Mouse (Mus musculus) hindbrain, embryonic 15.5 days (tissue): ENCODE results near the gene Gm20388. TPM values are rescaled to one million over a fixed set of nuclear protein-coding genes. Genes with fewer than 3 reads are reported as not detected.

ENCODE experiments used
- ATAC-seq: fragments of 200-750 bp; cut with Nextera tagmentation; 2 replicates; pipeline ENCODE4 v1.8.0; 2017; ENCODE audit warnings: low read depth, moderate number of reproducible peaks, moderate TSS enrichment; ENCODE audit not compliant: low FRiP score
- H3K27ac ChIP-seq: fragments of 300-500 bp; sonication (generic); replicated peaks from 2 replicates; pipeline ENCODE4 v1.5.1; 2015; ENCODE audit warnings: mild to moderate bottlenecking, inconsistent platforms
- H3K27me3 ChIP-seq: fragments of 300-500 bp; sonication (generic); 2 replicates; pipeline ENCODE4 v1.6.1; 2015; ENCODE audit warnings: control low read depth, inconsistent platforms
- H3K36me3 ChIP-seq: fragments of 300-500 bp; sonication (generic); 2 replicates; pipeline ENCODE4 v1.6.1; 2015; ENCODE audit warnings: control low read depth, inconsistent platforms
- H3K4me1 ChIP-seq: fragments of 300-500 bp; sonication (generic); replicated peaks from 2 replicates; pipeline ENCODE4 v1.6.1; 2015; ENCODE audit warnings: control low read depth, inconsistent platforms
- H3K4me2 ChIP-seq: fragments of 300-500 bp; sonication (generic); 2 replicates; pipeline ENCODE4 v1.6.1; 2015; ENCODE audit warnings: moderate library complexity, mild to moderate bottlenecking, inconsistent platforms
- H3K4me3 ChIP-seq: fragments of 300-500 bp; sonication (generic); 2 replicates; pipeline ENCODE4 v1.5.1; 2015; ENCODE audit warnings: mild to moderate bottlenecking, inconsistent platforms
- H3K9ac ChIP-seq: fragments of 300-500 bp; sonication (generic); 2 replicates; pipeline ENCODE4 v1.6.1; 2015; ENCODE audit warnings: inconsistent platforms
- H3K9me3 ChIP-seq: fragments of 300-500 bp; sonication (generic); 2 replicates; pipeline ENCODE4 v1.6.1; 2016; ENCODE audit warnings: control low read depth, inconsistent platforms
- WGBS: fragments of 180-500 bp; shearing (Covaris S2); methylation state at CpG from one replicate; pipeline ENCODE4 v1.1.7; 2015; 5-methylcytosine and 5-hydroxymethylcytosine counted together
- polyA plus RNA-seq: library from polyadenylated mRNA; unstranded; fragments of >200 nt; fragmentation: Nextera tagmentation; extraction: Ambion mirVana; gene quantifications from 2 replicates; pipeline ENCODE4 v1.2.1, GENCODE M21; 2015

Gm20388 gene
- polyA plus RNA-seq, 1 experiment from 2014 or later: 5.4 TPM

DNA sequence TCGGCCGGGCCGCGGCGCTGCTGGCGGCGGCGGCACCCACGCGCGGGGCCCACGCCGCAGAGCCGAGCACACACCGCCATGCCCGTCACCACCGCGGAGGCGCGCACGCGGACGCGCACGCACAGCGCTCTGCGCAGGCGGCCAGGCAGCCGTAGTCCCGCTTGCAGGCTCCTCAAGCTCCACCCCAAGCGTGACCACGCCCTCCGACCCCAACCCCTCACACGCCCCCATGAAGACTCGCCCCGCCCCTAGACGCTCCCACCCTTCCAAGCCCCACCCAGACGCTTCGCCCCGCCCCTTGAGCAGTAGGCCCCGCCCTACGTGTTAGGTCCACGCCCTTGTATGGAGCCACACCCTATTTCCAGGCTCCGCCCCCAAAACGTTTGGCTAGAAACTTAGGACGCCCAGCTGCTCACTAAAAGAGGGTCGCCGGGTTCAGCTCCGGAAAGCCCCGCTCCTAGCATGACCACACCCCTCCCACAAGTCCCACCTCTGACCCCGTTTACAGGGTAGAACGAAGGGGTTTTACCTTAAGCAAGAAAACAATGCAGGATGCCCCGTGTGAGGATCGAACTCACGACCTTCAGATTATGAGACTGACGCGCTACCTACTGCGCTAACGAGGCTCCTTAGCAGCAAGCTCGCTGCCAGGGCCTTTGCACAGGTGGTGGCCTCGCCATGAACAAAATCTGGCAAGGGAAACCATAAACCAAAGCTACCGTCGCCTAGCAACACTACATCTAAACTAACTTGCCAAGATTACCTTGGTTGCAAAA lies 1668.2 kb downstream of the Gm20388 start, which contains the start of gene Fbxo31:
Gene Fbxo31 (minus strand): TSS at position 131 of the 776 bp plus-strand sequence.
- ATAC-seq: peak; percentile 91
- H3K9me3 ChIP-seq: no peaks in the 10 kb centered on the region
- no peaks in the 10 kb centered on the region for H3K36me3 ChIP-seq
- H3K27ac ChIP-seq: peak within 1 kb of the TSS; percentile 79
- under 1% methylated on average over 62 of the region's 63 CpGs for WGBS
- peak within 1 kb of the TSS; percentile 95 for H3K4me3 ChIP-seq
- H3K4me1 ChIP-seq: peaks cover 37% of the 10 kb centered on the region
- H3K27me3 ChIP-seq: 0 out of 2 replicates have a peak, but pooled peaks cover 3% of the 10 kb centered on the region
- peak within 1 kb of the TSS; percentile 91 for H3K4me2 ChIP-seq
- peak within 1 kb of the TSS; percentile 88 for H3K9ac ChIP-seq

DNA sequence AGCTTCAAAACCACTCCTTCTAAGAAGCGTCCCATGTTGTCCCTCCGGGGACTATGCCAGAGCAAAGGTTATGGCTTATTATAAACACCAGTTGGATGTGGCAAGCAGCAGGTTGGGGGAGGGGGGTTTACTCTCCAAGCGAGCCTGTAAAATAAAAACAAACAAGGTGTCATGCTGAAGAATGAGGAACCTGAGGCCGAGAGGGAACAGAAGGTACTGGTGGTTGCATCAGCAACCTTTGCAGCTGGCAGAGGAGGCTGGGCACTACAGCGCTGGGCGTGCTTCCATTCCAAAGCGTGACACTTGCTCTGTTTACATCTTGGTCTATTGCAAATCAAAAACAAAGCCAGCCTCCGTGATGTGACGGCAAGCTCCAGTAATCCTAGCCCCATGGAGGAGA lies 1669.8 kb downstream of the Gm20388 start:
- 44% methylated on average over 9 of the region's 9 CpGs for whole genome bisulfite sequencing
- no peak overlapping the region for H3K4me2 ChIP-seq
- 0 out of 2 replicates have a peak, but pooled peaks cover 3% of the 10 kb centered on the region for H3K27me3 ChIP-seq
- H3K9me3 ChIP-seq: no peaks in the 10 kb centered on the region
- H3K9ac ChIP-seq: no peak overlapping the region
- H3K4me1 ChIP-seq: peaks cover 33% of the 10 kb centered on the region
- H3K4me3 ChIP-seq: no peak overlapping the region
- no peaks in the 10 kb centered on the region for H3K36me3 ChIP-seq
- no peak for ATAC-seq
- no peak overlapping the region for H3K27ac ChIP-seq

DNA sequence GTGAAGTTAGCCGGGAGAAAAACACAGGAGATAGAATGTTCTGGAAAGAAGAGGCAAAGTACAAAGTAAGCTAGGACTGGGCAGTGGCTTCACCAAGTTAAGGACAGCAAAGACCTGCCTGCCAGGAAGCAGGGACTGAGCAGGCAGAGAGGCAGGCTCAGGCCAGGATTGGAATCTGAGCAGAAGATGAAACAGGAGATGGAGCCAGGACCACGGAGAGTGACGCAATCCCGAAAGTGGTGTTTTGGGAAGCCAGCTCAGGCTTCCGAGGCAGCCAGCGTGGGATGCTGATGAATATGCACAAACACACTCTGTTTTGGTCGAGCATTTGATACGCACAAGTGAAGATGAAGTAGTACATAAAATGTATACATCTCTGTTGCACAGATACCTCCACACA lies 1673.0 kb downstream of the Gm20388 start:
- H3K9ac ChIP-seq: no peak overlapping the region
- 0 out of 2 replicates have a peak, but pooled peaks cover 3% of the 10 kb centered on the region for H3K27me3 ChIP-seq
- no peaks in the 10 kb centered on the region for H3K9me3 ChIP-seq
- H3K27ac ChIP-seq: no peak overlapping the region
- no peaks in the 10 kb centered on the region for H3K36me3 ChIP-seq
- ATAC-seq: no peak
- H3K4me1 ChIP-seq: peaks cover 14% of the 10 kb centered on the region; the same call in 1 of the 2 replicates
- H3K4me2 ChIP-seq: no peak overlapping the region
- WGBS: 69% methylated on average over 8 of the region's 8 CpGs
- H3K4me3 ChIP-seq: no peak overlapping the region

DNA sequence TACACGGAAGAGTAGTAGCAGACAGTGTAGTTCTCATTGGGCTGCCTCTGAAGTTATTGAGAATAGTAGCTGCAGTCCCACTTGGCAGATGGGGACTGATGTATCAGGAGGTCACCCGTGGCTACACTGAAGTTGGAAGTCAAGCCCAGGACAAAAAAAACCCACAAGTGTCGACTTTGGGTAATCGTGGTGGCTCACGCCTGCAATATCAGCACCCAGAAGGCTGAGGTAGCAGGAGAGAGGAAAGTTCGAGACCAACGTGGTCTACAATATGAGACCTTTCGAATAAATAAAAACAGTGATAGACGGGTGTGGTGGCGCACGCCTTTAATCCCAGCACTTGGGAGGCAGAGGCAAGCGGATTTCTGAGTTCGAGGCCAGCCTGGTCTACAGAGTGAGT lies 1674.1 kb downstream of the Gm20388 start:
- H3K4me1 ChIP-seq: peaks cover 12% of the 10 kb centered on the region
- H3K36me3 ChIP-seq: no peaks in the 10 kb centered on the region
- H3K4me3 ChIP-seq: peak overlapping the region; percentile 59
- 0 out of 2 replicates have a peak, but pooled peaks cover 3% of the 10 kb centered on the region for H3K27me3 ChIP-seq
- ATAC-seq: no peak
- 43% methylated on average over 13 of the region's 13 CpGs for WGBS
- H3K9ac ChIP-seq: peak overlapping the region; percentile 71; the same call in 1 of the 2 replicates
- peak overlapping the region; percentile 63 for H3K4me2 ChIP-seq
- H3K9me3 ChIP-seq: no peaks in the 10 kb centered on the region
- H3K27ac ChIP-seq: no peak overlapping the region

DNA sequence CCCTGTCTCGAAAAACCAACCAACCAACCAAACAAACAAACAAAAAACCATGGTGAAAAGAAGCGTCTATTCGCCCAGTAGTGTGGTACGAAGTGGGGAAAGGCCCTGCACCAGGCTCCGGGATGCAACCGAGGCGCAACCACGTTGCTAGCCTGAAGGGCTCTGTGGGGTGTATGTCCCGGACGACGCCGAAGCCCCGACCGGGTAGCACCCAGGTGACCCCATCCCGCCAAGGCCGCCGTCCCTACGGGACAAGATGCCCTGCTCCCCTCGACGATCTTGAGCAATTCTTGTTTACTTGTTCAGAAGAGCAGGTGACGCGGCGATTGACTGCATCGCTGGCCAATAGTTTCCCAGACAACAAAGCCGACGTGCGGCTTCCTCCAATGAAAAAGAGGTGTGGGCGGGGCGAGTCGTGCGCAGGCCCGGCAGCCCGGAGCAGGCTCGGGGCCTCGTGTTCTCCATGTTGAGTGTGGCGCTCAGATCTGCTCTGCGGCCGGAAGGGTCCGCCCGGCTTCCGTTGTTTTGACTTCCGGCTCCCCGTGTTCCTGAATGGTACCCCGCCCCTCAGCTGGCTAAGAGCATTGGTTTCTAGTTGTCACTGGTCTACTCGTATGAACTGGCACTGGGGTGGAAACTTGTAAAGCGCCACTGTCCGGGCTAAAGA lies 1674.7 kb downstream of the Gm20388 start:
- Histone ChIP-seq H3K27me3 (0 out of 2 replicates have a peak, but pooled peaks cover 3% of the 10 kb centered on the region), H3K4me3 (peak overlapping the region; percentile 59), H3K36me3 (no peaks in the 10 kb centered on the region), H3K9ac (peak overlapping the region; percentile 71), H3K27ac (peak overlapping the region; percentile 74), H3K4me2 (peak overlapping the region; percentile 63), H3K9me3 (no peaks in the 10 kb centered on the region), H3K4me1 (peaks cover 14% of the 10 kb centered on the region)
- peak; percentile 95 for ATAC-seq
- 1% methylated on average over 47 of the region's 47 CpGs for WGBS

DNA sequence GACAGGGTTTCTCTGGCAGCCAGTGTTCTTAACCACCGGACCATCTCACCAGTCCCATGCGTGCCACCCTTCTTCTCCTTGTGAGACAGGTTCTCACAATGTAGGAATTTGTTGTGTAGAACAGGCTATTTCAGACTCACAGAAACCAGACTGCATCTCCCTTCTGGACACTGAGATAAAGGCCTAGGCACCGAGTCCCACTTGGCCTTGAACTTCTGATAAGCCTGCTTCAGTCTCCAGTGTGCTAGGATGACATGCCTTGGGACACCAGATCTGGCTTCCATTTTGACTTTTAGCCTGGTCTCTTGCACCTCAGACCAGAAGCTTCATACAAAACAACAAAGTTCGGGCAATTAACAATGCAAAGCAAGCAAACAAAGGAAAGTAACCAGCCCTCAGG lies 1678.1 kb downstream of the Gm20388 start:
- WGBS: 85% methylated on average over 4 of the region's 4 CpGs
- Histone ChIP-seq H3K9ac (no peak overlapping the region), H3K27ac (no peak overlapping the region), H3K9me3 (no peaks in the 10 kb centered on the region), H3K36me3 (no peaks in the 10 kb centered on the region), H3K4me3 (no peak overlapping the region), H3K27me3 (0 out of 2 replicates have a peak, but pooled peaks cover under 1% of the 10 kb centered on the region), H3K4me2 (no peak overlapping the region), H3K4me1 (peaks cover 38% of the 10 kb centered on the region)
- ATAC-seq: no peak

DNA sequence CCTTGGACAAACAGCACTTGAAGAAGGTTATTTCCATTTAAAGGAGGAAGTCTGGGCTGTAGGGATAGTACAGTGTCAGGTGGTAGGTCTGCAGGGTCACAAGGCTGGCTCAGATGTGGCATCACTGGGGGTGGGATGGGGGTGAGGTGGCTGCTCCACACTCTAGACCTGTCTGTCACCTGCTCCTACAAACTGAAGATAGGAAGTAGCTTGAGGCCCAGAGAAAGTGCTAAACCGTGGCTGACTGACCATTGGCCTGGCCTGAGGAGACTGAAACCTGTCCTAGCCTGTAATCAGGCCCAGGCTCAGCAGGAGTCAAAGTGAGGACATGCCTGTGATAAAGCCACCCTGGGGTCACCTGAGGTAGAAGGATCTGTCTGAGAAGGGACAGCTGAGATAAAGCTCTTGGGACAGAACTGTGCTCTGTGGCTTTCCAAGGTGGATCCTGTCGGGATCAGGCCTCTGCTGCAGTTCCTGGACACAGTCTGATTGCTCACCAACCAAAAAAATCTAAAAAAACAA lies 1678.6 kb downstream of the Gm20388 start:
- peaks cover 38% of the 10 kb centered on the region for H3K4me1 ChIP-seq
- peak overlapping the region; percentile 84 for H3K27ac ChIP-seq
- WGBS: 53% methylated on average over 2 of the region's 2 CpGs
- ATAC-seq: no peak
- H3K4me2 ChIP-seq: peak overlapping the region; percentile 87
- no peaks in the 10 kb centered on the region; the same call in 1 of the 2 replicates for H3K36me3 ChIP-seq
- H3K9me3 ChIP-seq: no peaks in the 10 kb centered on the region
- no peak overlapping the region for H3K9ac ChIP-seq
- no peak overlapping the region for H3K4me3 ChIP-seq
- no peaks in the 10 kb centered on the region for H3K27me3 ChIP-seq

DNA sequence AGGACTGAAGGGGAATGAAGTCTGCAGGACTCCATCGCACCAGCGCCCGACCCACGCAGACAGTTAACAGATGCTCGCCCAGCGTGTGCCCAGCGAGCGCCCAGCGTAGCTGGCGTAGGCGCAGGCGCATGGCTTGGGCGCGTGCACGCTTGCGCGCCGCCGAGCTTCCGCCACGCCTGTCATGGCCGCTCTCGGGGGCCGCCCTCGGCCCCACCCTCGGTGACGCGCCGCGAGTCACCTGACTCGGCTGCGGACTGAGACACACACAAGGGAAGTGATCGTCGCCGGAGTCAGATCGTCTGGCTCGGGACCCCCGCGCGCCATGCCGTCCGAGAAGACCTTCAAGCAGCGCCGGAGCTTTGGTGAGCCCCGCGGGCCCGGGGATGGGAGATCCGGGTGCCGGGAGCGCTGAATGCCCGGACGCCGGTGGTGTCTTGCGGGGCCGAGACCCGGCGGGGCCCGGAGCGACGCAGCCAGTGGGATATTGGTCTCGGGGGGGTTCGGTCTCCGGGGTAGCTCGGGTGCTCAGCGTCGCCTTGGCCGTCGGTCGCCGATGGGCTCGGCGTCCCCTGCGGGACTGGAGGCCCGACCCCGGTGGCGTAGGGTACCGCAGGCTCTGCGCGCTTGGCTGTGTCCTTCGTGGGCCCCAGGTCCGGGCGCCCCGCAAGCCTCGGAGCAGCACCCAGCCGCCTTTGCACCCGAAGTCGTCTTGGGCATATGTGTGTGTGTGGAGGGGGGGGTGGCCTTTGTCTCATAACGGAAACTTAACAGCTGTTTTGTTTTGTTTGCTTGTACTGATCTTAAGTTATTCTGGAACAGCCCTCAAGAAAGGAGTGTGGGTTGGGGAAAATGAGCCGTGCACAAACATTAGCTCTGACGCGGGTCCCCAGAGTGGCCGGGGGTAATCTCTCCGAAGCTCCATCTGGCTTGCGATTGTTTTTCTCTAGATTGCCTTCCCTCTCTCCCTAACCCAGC lies 1679.8 kb downstream of the Gm20388 start, which contains the start of gene Map1lc3b:
Gene Map1lc3b (plus strand): TSS at position 159 of the 975 bp plus-strand sequence.
- H3K9ac ChIP-seq: peak within 1 kb of the TSS; percentile 85
- peak; percentile 86 for ATAC-seq
- peaks cover 10% of the 10 kb centered on the region for H3K36me3 ChIP-seq
- no peaks in the 10 kb centered on the region for H3K9me3 ChIP-seq
- H3K27me3 ChIP-seq: no peaks in the 10 kb centered on the region
- under 1% methylated on average over 93 of the region's 94 CpGs for WGBS
- H3K4me2 ChIP-seq: peak within 1 kb of the TSS; percentile 87
- H3K27ac ChIP-seq: peak within 1 kb of the TSS; percentile 84
- peak within 1 kb of the TSS; percentile 88 for H3K4me3 ChIP-seq
- H3K4me1 ChIP-seq: peaks cover 33% of the 10 kb centered on the region

DNA sequence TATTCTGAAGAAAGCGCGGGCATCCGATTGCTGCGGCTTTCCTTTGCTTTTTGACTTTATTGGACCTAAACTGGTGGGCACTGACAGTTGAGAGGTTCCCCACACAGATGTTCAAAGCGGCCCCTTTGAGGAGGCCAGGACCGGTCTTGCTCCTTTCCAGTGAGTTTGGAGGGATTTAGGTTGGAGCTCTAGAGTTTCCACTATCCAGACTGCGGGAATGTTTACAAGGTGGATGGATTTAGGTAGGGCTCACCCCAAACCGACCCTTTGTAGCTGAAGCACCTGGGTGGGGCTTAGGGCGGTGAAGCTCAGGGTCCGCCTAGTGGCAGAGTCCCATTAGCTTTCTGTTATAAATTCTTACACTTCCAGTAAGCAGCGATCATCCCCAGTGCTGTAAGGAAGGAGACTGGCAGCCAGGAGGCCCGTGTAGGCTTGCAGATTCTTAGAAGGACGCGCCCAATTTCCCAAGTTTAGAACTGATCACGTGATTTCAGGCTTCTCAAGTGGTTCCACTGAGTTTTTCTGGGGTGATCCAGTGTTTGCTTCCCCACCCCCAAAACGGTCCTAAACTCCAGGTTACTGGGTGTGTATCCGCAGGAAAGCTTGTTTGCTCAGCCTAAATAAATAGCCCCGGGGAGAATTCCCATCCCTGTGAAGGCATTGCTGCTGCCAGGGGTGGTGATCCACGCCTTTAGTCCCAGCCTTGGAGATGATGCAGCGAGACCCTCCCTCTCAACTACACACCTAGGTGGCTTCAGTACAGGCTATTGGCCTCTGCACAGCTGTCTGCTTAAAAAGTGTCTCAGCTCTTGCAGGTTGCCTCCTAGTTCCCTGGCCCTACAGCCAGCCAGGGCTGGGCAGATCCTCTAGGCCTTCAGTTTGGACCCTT lies 1680.8 kb downstream of the Gm20388 start:
- H3K27me3 ChIP-seq: no peaks in the 10 kb centered on the region
- no peaks in the 10 kb centered on the region for H3K9me3 ChIP-seq
- H3K9ac ChIP-seq: peak overlapping the region; percentile 85
- H3K4me2 ChIP-seq: peak overlapping the region; percentile 87
- WGBS: 17% methylated on average over 20 of the region's 20 CpGs
- peak overlapping the region; percentile 84; the same call in 1 of the 2 replicates for H3K27ac ChIP-seq
- H3K4me1 ChIP-seq: peaks cover 29% of the 10 kb centered on the region
- peaks cover 18% of the 10 kb centered on the region for H3K36me3 ChIP-seq
- peak overlapping the region; percentile 88 for H3K4me3 ChIP-seq
- no peak for ATAC-seq

DNA sequence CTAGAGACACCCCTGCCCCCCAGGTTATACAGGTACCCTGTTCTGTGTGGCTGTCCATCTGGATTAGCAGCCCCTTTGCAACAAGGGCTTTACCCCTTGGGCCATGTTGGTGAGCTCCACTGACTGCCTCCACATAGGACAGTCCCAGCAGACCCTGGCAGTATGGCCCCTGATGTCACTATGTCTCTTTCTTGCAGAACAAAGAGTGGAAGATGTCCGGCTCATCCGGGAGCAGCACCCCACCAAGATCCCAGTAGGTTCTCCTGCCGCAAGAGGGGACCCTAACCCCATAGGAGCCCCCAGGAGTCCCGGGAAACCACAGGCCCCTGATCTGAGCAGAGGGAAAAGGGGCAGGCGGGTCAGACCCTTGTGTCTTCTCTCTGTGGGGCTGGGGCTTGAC lies 1682.7 kb downstream of the Gm20388 start:
- no peak overlapping the region for H3K4me2 ChIP-seq
- H3K27ac ChIP-seq: no peak overlapping the region
- ATAC-seq: no peak
- no peak overlapping the region for H3K9ac ChIP-seq
- H3K4me3 ChIP-seq: no peak overlapping the region
- H3K27me3 ChIP-seq: no peaks in the 10 kb centered on the region
- 92% methylated on average over 5 of the region's 5 CpGs for WGBS
- no peaks in the 10 kb centered on the region for H3K9me3 ChIP-seq
- H3K4me1 ChIP-seq: peaks cover 29% of the 10 kb centered on the region
- peaks cover 31% of the 10 kb centered on the region for H3K36me3 ChIP-seq
